Mouse (Mus musculus) T-helper 2 cell (primary cell): Measurements from ENCODE around the gene Myo15b.

Experiments used
- in situ Hi-C: fragments of 300-600 bp; cut with MboI, MseI; formaldehyde crosslinking; loops from one replicate; pipeline ENCODE4 v1.15.1; 2025; ENCODE audit warnings: high pct_unique_total_duplicates

Myo15b gene

GRCm38 (mm10) chr11:115858354-115858753 lies at the start of gene Myo15b:
Gene Myo15b, plus strand, starts transcription at chr11:115858406.
- in situ Hi-C loops = no loop called here

- in situ Hi-C loops = no loop called here
These were observed 49.4 kb upstream of the Myo15b start for GRCm38 (mm10) chr11:115808696-115809310.

- in situ Hi-C loops = no loop called here
These were observed 48.9 kb upstream of the Myo15b start for GRCm38 (mm10) chr11:115809311-115809781.

- in situ Hi-C loops = loop anchor here (5.0 kb wide), 1 partner anchor 88 kb away; no protein-coding TSS in a partner anchor
These were observed 47.8 kb upstream of the Myo15b start for GRCm38 (mm10) chr11:115810377-115810776.

- in situ Hi-C loops = loop anchor here (5.0 kb wide), 1 partner anchor 89 kb away; no protein-coding TSS in a partner anchor
These were observed 46.7 kb upstream of the Myo15b start for GRCm38 (mm10) chr11:115811381-115812093.

GRCm38 (mm10) chr11:115812095-115812494 lies 46.1 kb upstream of the Myo15b start:
- in situ Hi-C loops = loop anchor here (5.0 kb wide), 1 partner anchor 90 kb away; no protein-coding TSS in a partner anchor

- in situ Hi-C loops = loop anchor here (5.0 kb wide), 1 partner anchor 90 kb away; no protein-coding TSS in a partner anchor
These were observed 45.4 kb upstream of the Myo15b start for GRCm38 (mm10) chr11:115812533-115813420.

- in situ Hi-C loops = loop anchor here (5.0 kb wide), 1 partner anchor 91 kb away; no protein-coding TSS in a partner anchor
These were observed 44.5 kb upstream of the Myo15b start, which contains the start of gene Caskin2 for GRCm38 (mm10) chr11:115813507-115814296. Gene Caskin2, minus strand, starts transcription at chr11:115813639.

- in situ Hi-C loops = loop anchor here (5.0 kb wide), 1 partner anchor 93 kb away; no protein-coding TSS in a partner anchor
These were observed 43.4 kb upstream of the Myo15b start, which contains the start of gene Tsen54 for GRCm38 (mm10) chr11:115814605-115815450. Gene Tsen54, plus strand, starts transcription at chr11:115814724.

GRCm38 (mm10) chr11:115817331-115817730 lies 40.9 kb upstream of the Myo15b start:
- in situ Hi-C loops = no loop called here

- in situ Hi-C loops = no loop called here
These were observed 38.1 kb upstream of the Myo15b start for GRCm38 (mm10) chr11:115819915-115820623.

GRCm38 (mm10) chr11:115821001-115821400 lies 37.2 kb upstream of the Myo15b start:
- in situ Hi-C loops = no loop called here

GRCm38 (mm10) chr11:115823774-115824740 lies 34.1 kb upstream of the Myo15b start, which contains the start of gene Llgl2:
Gene Llgl2, plus strand, starts transcription at chr11:115824049.
- in situ Hi-C loops = no loop called here

- in situ Hi-C loops = no loop called here
These were observed 33.4 kb upstream of the Myo15b start for GRCm38 (mm10) chr11:115824813-115825212.

- in situ Hi-C loops = no loop called here
These were observed 31.7 kb upstream of the Myo15b start for GRCm38 (mm10) chr11:115826487-115826886.

GRCm38 (mm10) chr11:115827624-115828023 lies 30.6 kb upstream of the Myo15b start:
- in situ Hi-C loops = no loop called here

GRCm38 (mm10) chr11:115829036-115829435 lies 29.2 kb upstream of the Myo15b start:
- in situ Hi-C loops = no loop called here
